Mouse (Mus musculus) lung, postnatal 0 days (tissue): ENCODE data around the gene Cfap299.

Experiments used
- CTCF ChIP-seq: IDR thresholded peaks from 2 replicates; pipeline ENCODE4 v1.5.1; 2016; ENCODE audit warnings: antibody characterized with exemption, mild to moderate bottlenecking
- EP300 ChIP-seq: IDR thresholded peaks from 2 replicates; pipeline ENCODE4 v1.6.1; 2016; ENCODE audit warnings: antibody characterized with exemption, mild to moderate bottlenecking, control low read depth

DNA sequence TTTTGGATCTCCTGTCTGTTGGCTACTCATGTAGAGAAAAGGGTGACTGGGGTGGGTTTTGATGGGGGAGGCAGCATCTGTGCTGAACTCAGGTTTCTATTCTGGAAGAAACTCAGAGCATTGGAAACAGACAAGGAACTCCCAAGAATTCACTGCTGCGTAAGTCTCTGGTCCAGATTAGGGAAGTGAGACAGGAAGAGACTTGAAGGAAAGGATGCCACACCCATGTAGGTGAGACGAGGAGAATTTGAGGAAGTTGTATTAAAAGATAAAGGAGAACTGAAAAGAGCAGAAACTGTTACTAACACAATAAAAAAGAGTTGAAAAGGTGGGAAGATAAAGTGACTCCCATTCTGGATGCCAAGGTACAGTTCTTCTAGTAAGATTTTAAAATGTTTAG is 249.3 kb downstream of the Cfap299 start:
- TF ChIP-seq CTCF (no peak), EP300 (no peak)
